Mouse (Mus musculus): Measurements from ENCODE around the gene Yars2. TPM values are rescaled to one million over a fixed set of nuclear protein-coding genes. Genes with fewer than 3 reads are reported as not detected.

Yars2 gene
- 30.4 and 32.6 TPM in 2 replicates for polyA plus RNA-seq (2012; rRNA removed)

GRCm38 (mm10) chr16:16302369-16303137 lies at the start of gene Yars2:
Gene Yars2, plus strand, starts transcription at chr16:16302965.

GRCm38 (mm10) chr16:16358481-16359100 lies 55.8 kb downstream of the Yars2 start, which contains the start of gene Dnm1l:
Gene Dnm1l, minus strand, starts transcription at chr16:16358959.

Other genes starting within 250 kb of the Yars2 start
- 3.1 and 4.0 TPM in 2 replicates for gene Pkp2, start 89.6 kb upstream of the Yars2 start, polyA plus RNA-seq (2012; rRNA removed)
- 41.5 and 70.2 TPM in 2 replicates for gene Dnm1l, start 56.0 kb downstream of the Yars2 start, polyA plus RNA-seq (2012; rRNA removed)

All from central nervous system, embryonic 11.5 days (tissue).